Mouse (Mus musculus) midbrain, embryonic 13.5 days (tissue): ENCODE results near the gene Epo. TPM values are rescaled to one million over a fixed set of nuclear protein-coding genes. Genes with fewer than 3 reads are reported as not detected.

Experiments used
- ATAC-seq: fragments of 200-750 bp; cut with Nextera tagmentation; 2 replicates; pipeline ENCODE4 v1.8.0; 2017; ENCODE audit warnings: mild to moderate bottlenecking, moderate TSS enrichment, moderate library complexity
- H3K27ac ChIP-seq: fragments of 300-500 bp; sonication (generic); 2 replicates; pipeline ENCODE4 v1.5.1; 2015; ENCODE audit warnings: inconsistent platforms, mild to moderate bottlenecking, moderate library complexity
- H3K27me3 ChIP-seq: fragments of 300-500 bp; sonication (generic); 2 replicates; pipeline ENCODE4 v1.6.1; 2015; ENCODE audit warnings: mild to moderate bottlenecking, inconsistent platforms
- H3K36me3 ChIP-seq: fragments of 300-500 bp; sonication (generic); 2 replicates; pipeline ENCODE4 v1.6.1; 2015; ENCODE audit warnings: mild to moderate bottlenecking, inconsistent platforms
- H3K4me1 ChIP-seq: fragments of 300-500 bp; sonication (generic); replicated peaks from 2 replicates; pipeline ENCODE4 v1.6.1; 2015; ENCODE audit warnings: inconsistent platforms
- H3K4me2 ChIP-seq: fragments of 300-500 bp; sonication (generic); replicated peaks from 2 replicates; pipeline ENCODE4 v1.6.1; 2015; ENCODE audit warnings: moderate library complexity, mild to moderate bottlenecking, inconsistent platforms
- H3K4me3 ChIP-seq: fragments of 300-500 bp; sonication (generic); replicated peaks from 2 replicates; pipeline ENCODE4 v1.5.1; 2015; ENCODE audit warnings: mild to moderate bottlenecking, inconsistent platforms
- H3K9ac ChIP-seq: fragments of 300-500 bp; sonication (generic); replicated peaks from 2 replicates; pipeline ENCODE4 v1.6.1; 2015; ENCODE audit warnings: mild to moderate bottlenecking, inconsistent platforms
- H3K9me3 ChIP-seq: fragments of 300-500 bp; sonication (generic); 2 replicates; pipeline ENCODE4 v1.6.1; 2016; ENCODE audit warnings: mild to moderate bottlenecking, inconsistent platforms
- WGBS: fragments of 180-500 bp; shearing (Covaris S2); methylation state at CpG from one replicate; pipeline ENCODE4 v1.1.7; 2015; 5-methylcytosine and 5-hydroxymethylcytosine counted together
- polyA plus RNA-seq: library from polyadenylated mRNA; unstranded; fragments of >200 nt; fragmentation: Nextera tagmentation; extraction: Ambion mirVana; gene quantifications from 2 replicates; pipeline ENCODE4 v1.2.1, GENCODE M21; 2015

Gene Epo
- polyA plus RNA-seq, 1 experiment from 2014 or later, result not detected

GRCm38 (mm10) chr5:137512847-137513794 is 19.9 kb downstream of the Epo start:
- H3K4me3 ChIP-seq, result 0 out of 2 replicates have a peak overlapping the region, but pooled peaks have one; percentile 97
- H3K4me2 ChIP-seq, result peak overlapping the region; percentile 97
- no peaks in the 10 kb centered on the region for H3K9me3 ChIP-seq
- WGBS, result 83% methylated on average over 11 of the region's 11 CpGs
- peaks cover 15% of the 10 kb centered on the region for H3K36me3 ChIP-seq
- H3K9ac ChIP-seq, result peak overlapping the region; percentile 100
- H3K27ac ChIP-seq, result no peak overlapping the region
- peak; percentile 61; the same call in 1 of the 2 replicates for ATAC-seq
- no peaks in the 10 kb centered on the region for H3K27me3 ChIP-seq
- peaks cover 53% of the 10 kb centered on the region for H3K4me1 ChIP-seq

DNA sequence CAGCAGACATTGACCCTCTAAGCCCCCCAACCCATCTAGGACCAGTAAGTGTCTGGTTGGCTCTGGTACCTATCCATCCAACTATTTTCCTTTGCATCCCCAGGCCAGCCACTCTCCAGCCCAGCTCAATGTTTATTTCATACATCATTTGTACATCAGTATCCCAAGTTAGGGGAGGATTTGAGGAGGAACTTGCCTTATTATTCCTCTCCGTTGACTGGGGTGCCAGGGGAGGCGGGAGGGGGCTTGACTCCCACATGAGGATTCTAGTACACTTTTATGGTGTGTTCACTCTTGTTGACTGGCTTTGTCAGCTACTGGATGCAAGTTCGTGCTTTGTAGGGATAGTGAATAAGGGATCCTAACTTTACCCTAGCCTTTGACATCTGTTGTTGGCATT is 21.3 kb downstream of the Epo start:
- Histone ChIP-seq H3K27me3 (no peaks in the 10 kb centered on the region), H3K4me1 (peaks cover 46% of the 10 kb centered on the region), H3K9ac (peak overlapping the region; percentile 100), H3K4me2 (peak overlapping the region; percentile 97), H3K36me3 (peaks cover 8% of the 10 kb centered on the region; the same call in 1 of the 2 replicates), H3K27ac (peak overlapping the region; percentile 92), H3K9me3 (no peaks in the 10 kb centered on the region), H3K4me3 (peak overlapping the region; percentile 97)
- no peak for ATAC-seq
- WGBS, result 67% methylated on average over 3 of the region's 3 CpGs

- H3K36me3 ChIP-seq, result peaks cover 8% of the 10 kb centered on the region; the same call in 1 of the 2 replicates
- H3K9me3 ChIP-seq, result no peaks in the 10 kb centered on the region
- peaks cover 46% of the 10 kb centered on the region for H3K4me1 ChIP-seq
- peak overlapping the region; percentile 100 for H3K9ac ChIP-seq
- peak; percentile 51 for ATAC-seq
- H3K4me3 ChIP-seq, result peak overlapping the region; percentile 97
- H3K27me3 ChIP-seq, result no peaks in the 10 kb centered on the region
- peak overlapping the region; percentile 97 for H3K4me2 ChIP-seq
- WGBS, result 1% methylated on average over 39 of the region's 83 CpGs
- peak overlapping the region; percentile 92 for H3K27ac ChIP-seq
Observed at GRCm38 (mm10) chr5:137510573-137511390, 22.3 kb downstream of the Epo start.

DNA sequence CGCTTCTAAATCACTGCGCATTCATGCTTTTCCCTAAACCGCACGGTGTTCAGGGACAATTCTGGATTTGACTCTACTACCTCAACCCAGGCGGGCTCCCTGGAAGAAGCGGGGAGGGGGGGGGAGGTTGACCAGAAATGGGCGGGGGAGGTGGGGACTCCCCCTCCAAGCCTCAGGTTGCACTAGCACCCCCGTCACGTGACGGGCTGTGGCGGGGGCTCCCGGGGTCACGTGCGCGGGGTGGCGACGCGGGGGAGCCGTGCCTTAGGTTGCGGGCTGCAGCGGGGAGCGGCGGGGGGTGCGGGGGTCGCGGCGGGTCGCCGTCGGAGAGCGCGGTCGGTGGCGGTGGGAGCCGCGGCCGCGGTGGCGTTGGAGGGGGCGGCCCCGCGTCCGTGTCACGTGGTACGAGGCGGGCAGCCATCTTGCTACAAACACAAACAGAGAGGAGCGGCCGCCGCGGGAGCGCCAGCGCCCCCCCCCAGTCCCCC is 23.0 kb downstream of the Epo start:
- H3K4me2 ChIP-seq, result peak overlapping the region; percentile 97
- H3K9ac ChIP-seq, result peak overlapping the region; percentile 100
- H3K4me1 ChIP-seq, result peaks cover 41% of the 10 kb centered on the region
- H3K27me3 ChIP-seq, result no peaks in the 10 kb centered on the region
- 2% methylated on average over 36 of the region's 52 CpGs for WGBS
- ATAC-seq, result peak; percentile 62
- H3K36me3 ChIP-seq, result peaks cover 8% of the 10 kb centered on the region; the same call in 1 of the 2 replicates
- H3K4me3 ChIP-seq, result peak overlapping the region; percentile 97
- H3K27ac ChIP-seq, result peak overlapping the region; percentile 92
- H3K9me3 ChIP-seq, result no peaks in the 10 kb centered on the region

DNA sequence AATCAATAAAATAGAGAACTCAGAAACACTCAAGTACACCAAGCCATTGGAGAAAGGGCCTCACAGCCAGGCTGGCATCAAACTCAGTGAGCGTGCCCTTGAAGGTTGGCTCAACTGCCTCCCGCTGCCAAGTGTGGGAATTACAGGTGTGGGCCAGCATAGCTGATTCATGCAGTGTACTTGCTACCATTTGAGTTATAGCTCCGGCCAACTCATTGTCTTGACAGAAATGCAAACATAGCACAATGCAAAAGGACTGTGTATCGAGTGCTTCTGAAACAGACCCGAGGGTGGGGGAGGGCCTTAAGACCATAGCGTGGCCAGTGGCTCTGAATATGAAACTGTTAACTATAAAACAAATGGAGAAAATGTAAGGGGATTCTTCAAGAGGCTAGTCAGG is 29.0 kb downstream of the Epo start:
- Histone ChIP-seq H3K27ac (no peak overlapping the region), H3K4me2 (no peak overlapping the region), H3K9me3 (no peaks in the 10 kb centered on the region), H3K9ac (no peak overlapping the region), H3K4me1 (peaks cover 21% of the 10 kb centered on the region), H3K36me3 (no peaks in the 10 kb centered on the region), H3K4me3 (no peak overlapping the region), H3K27me3 (no peaks in the 10 kb centered on the region)
- 86% methylated on average over 6 of the region's 6 CpGs for WGBS
- no peak for ATAC-seq

GRCm38 (mm10) chr5:137502667-137503110 is 30.4 kb downstream of the Epo start:
- Histone ChIP-seq H3K9me3 (no peaks in the 10 kb centered on the region), H3K4me3 (peak overlapping the region; percentile 56), H3K4me2 (peak overlapping the region; percentile 61), H3K9ac (peak overlapping the region; percentile 65), H3K27me3 (no peaks in the 10 kb centered on the region), H3K4me1 (peaks cover 21% of the 10 kb centered on the region), H3K27ac (peak overlapping the region; percentile 94), H3K36me3 (no peaks in the 10 kb centered on the region)
- WGBS, result 0% methylated on average over 30 of the region's 30 CpGs
- peak; percentile 84 for ATAC-seq

GRCm38 (mm10) chr5:137501709-137502666 is 31.1 kb downstream of the Epo start, which contains the start of gene Pop7:
Pop7 (minus strand) TSS chr5:137502518.
- Histone ChIP-seq H3K9ac (peak within 1 kb of the TSS; percentile 83), H3K36me3 (no peaks in the 10 kb centered on the region), H3K27me3 (no peaks in the 10 kb centered on the region), H3K27ac (peak within 1 kb of the TSS; percentile 94), H3K4me3 (peak within 1 kb of the TSS; percentile 56), H3K4me1 (peaks cover 21% of the 10 kb centered on the region), H3K4me2 (peak within 1 kb of the TSS; percentile 88), H3K9me3 (no peaks in the 10 kb centered on the region)
- 3% methylated on average over 64 of the region's 64 CpGs for WGBS
- peak; percentile 92 for ATAC-seq

- no peaks in the 10 kb centered on the region for H3K9me3 ChIP-seq
- no peak overlapping the region for H3K4me3 ChIP-seq
- no peaks in the 10 kb centered on the region for H3K36me3 ChIP-seq
- no peaks in the 10 kb centered on the region for H3K27me3 ChIP-seq
- peaks cover 21% of the 10 kb centered on the region for H3K4me1 ChIP-seq
- no peak overlapping the region for H3K4me2 ChIP-seq
- WGBS, result 93% methylated on average over 7 of the region's 7 CpGs
- no peak overlapping the region for H3K27ac ChIP-seq
- no peak overlapping the region for H3K9ac ChIP-seq
- no peak for ATAC-seq
Observed at GRCm38 (mm10) chr5:137500186-137500585, 32.9 kb downstream of the Epo start.

GRCm38 (mm10) chr5:137493831-137494230 is 39.2 kb downstream of the Epo start:
- H3K4me1 ChIP-seq, result no peaks in the 10 kb centered on the region
- H3K9ac ChIP-seq, result no peak overlapping the region
- no peaks in the 10 kb centered on the region for H3K9me3 ChIP-seq
- no peak overlapping the region for H3K4me3 ChIP-seq
- H3K27me3 ChIP-seq, result no peaks in the 10 kb centered on the region
- WGBS, result 84% methylated on average over 13 of the region's 13 CpGs
- H3K27ac ChIP-seq, result no peak overlapping the region
- no peak overlapping the region for H3K4me2 ChIP-seq
- no peaks in the 10 kb centered on the region for H3K36me3 ChIP-seq
- no peak for ATAC-seq

- 71% methylated on average over 4 of the region's 4 CpGs for WGBS
- Histone ChIP-seq H3K4me2 (no peak overlapping the region), H3K9me3 (no peaks in the 10 kb centered on the region), H3K9ac (no peak overlapping the region), H3K27ac (no peak overlapping the region), H3K4me1 (peaks cover under 1% of the 10 kb centered on the region; the same call in 1 of the 2 replicates), H3K4me3 (no peak overlapping the region), H3K36me3 (no peaks in the 10 kb centered on the region), H3K27me3 (no peaks in the 10 kb centered on the region)
- no peak for ATAC-seq
Observed at GRCm38 (mm10) chr5:137491559-137491958, 41.5 kb downstream of the Epo start.

DNA sequence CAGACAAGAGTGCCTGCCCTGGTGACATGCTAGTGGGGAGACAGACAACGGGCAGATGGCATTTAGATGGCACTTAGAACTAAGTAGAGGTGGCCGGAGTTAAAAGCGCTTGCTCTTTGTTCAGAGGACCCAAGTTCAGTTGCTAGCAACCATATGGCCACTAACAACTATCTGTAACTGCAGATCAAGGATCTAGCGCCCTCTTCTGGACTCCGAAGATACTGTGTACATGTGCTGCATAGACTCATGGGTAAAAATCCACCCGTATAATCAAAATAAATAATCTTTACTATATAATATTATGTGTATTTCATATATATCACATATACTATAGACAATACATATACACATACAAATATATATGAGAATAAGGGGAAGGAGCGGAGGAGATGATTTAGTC is 45.4 kb downstream of the Epo start:
- Histone ChIP-seq H3K4me2 (no peak overlapping the region), H3K4me1 (peaks cover 16% of the 10 kb centered on the region), H3K9ac (no peak overlapping the region), H3K36me3 (no peaks in the 10 kb centered on the region), H3K4me3 (no peak overlapping the region), H3K27ac (no peak overlapping the region), H3K27me3 (peaks cover 12% of the 10 kb centered on the region; the same call in 1 of the 2 replicates), H3K9me3 (no peaks in the 10 kb centered on the region)
- WGBS, result 88% methylated on average over 7 of the region's 7 CpGs
- ATAC-seq, result no peak
